ENCODE assay signal across 8 mouse cellular contexts in genomic region chr19:41828941-41829340, GRCm38 (mm10). TPM values are rescaled to one million over a fixed set of nuclear protein-coding genes. Genes with fewer than 3 reads are reported as not detected.
DNase-seq lines count a peak whose midpoint lies in the region; ATAC-seq and TF ChIP-seq lines count a peak whose summit lies in the region.

No protein-coding gene starts in this region.

- no peak overlapping the region for H3K27ac ChIP-seq in heart, embryonic 15.5 days
- H3K27ac ChIP-seq in MEL (ENCODE audit: control insufficient read depth, low read depth, low read length) = peak overlapping the region; percentile 94
- H3K27ac ChIP-seq in hindbrain, embryonic 13.5 days = peak overlapping the region; percentile 95
- peak overlapping the region; percentile 74 for H3K27ac ChIP-seq in midbrain, embryonic 12.5 days (replicated peaks)

- no peak for TF ChIP-seq RAD21 in MEL (IDR thresholded peaks at IDR 0.05; ENCODE audit: low read depth, low read length)

- DNase-seq in heart, postnatal 10 days = no peak
- DNase-seq in MEL (ENCODE audit: low read depth, low spot score) = no peak
- no peak for DNase-seq in thymus, postnatal 10 days (ENCODE audit: low spot score in 2 of 2)
- no peak for DNase-seq in left cerebral cortex, postnatal 36 days (ENCODE audit: low spot score in 2 of 2)
- no peak for DNase-seq in spleen, postnatal 10 days (ENCODE audit: low spot score in 2 of 2)

- H3K9ac ChIP-seq in heart, embryonic 15.5 days = no peak overlapping the region
- H3K9ac ChIP-seq in MEL (ENCODE audit: control insufficient read depth, low read depth, low read length, poor library complexity, severe bottlenecking) = peak overlapping the region; percentile 95
- H3K9ac ChIP-seq in hindbrain, embryonic 13.5 days = peak overlapping the region; percentile 68
- H3K9ac ChIP-seq in midbrain, embryonic 12.5 days (replicated peaks) = peak overlapping the region; percentile 47; the same call in 1 of the 2 replicates

- H3K4me2 ChIP-seq in heart, embryonic 15.5 days = peak overlapping the region; percentile 96
- peak overlapping the region; percentile 96 for H3K4me2 ChIP-seq in hindbrain, embryonic 13.5 days
- H3K4me2 ChIP-seq in midbrain, embryonic 12.5 days (replicated peaks) = peak overlapping the region; percentile 98

- no peaks in the 10 kb centered on the region for H3K9me3 ChIP-seq in heart, embryonic 15.5 days (replicated peaks)
- H3K9me3 ChIP-seq in MEL (replicated peaks; ENCODE audit: insufficient read depth, low read length) = no peaks in the 10 kb centered on the region
- H3K9me3 ChIP-seq in hindbrain, embryonic 13.5 days = no peaks in the 10 kb centered on the region
- no peaks in the 10 kb centered on the region for H3K9me3 ChIP-seq in midbrain, embryonic 12.5 days

- no peak for ATAC-seq in heart, embryonic 15.5 days (replicated peaks; ENCODE audit: insufficient number of reproducible peaks, insufficient read depth, low FRiP score, low read depth)
- ATAC-seq in hindbrain, embryonic 13.5 days (ENCODE audit: low FRiP score) = no peak
- ATAC-seq in midbrain, embryonic 12.5 days (ENCODE audit: low FRiP score, low read depth) = no peak

- H3K79me2 ChIP-seq in MEL (ENCODE audit: control insufficient read depth, insufficient read depth, low read length, poor library complexity) = peaks cover 31% of the 10 kb centered on the region

- H3K4me1 ChIP-seq in heart, embryonic 15.5 days (replicated peaks) = peaks cover 16% of the 10 kb centered on the region
- H3K4me1 ChIP-seq in MEL (ENCODE audit: control insufficient read depth in 1 of 2, insufficient read depth in 2 of 2, low read length in 2 of 2) = peaks cover 16 to 38% of the 10 kb centered on the region in 2 experiments
- peaks cover 31% of the 10 kb centered on the region for H3K4me1 ChIP-seq in hindbrain, embryonic 13.5 days (replicated peaks)
- peaks cover 29% of the 10 kb centered on the region for H3K4me1 ChIP-seq in midbrain, embryonic 12.5 days

- WGBS in heart, embryonic 15.5 days = 81% methylated on average over 3 of the region's 3 CpGs
- WGBS in hindbrain, embryonic 13.5 days = 52% methylated on average over 3 of the region's 3 CpGs
- 62% methylated on average over 3 of the region's 3 CpGs for WGBS in midbrain, embryonic 12.5 days

- TF ChIP-seq CTCF in MEL (IDR thresholded peaks at IDR 0.05 in 2 of 3, conservative IDR thresholded peaks at IDR 0.05 in 1 of 3; ENCODE audit: control insufficient read depth in 1 of 3, insufficient read depth in 1 of 3, low read depth in 2 of 3, low read length in 3 of 3, poor library complexity in 1 of 3, severe bottlenecking in 1 of 3) = no peak

- intact Hi-C loops in heart, postnatal 10 days (cut with DNase I) = loop anchor here (2.0 kb wide), 1 partner anchor 26 kb away; the partner anchor contains the start of gene Arhgap19
- intact Hi-C loops in left cerebral cortex, postnatal 36 days (cut with DNase I) = no loop called here

- H3K27me3 ChIP-seq in heart, embryonic 15.5 days = peaks cover 20% of the 10 kb centered on the region
- H3K27me3 ChIP-seq in MEL (ENCODE audit: control insufficient read depth in 1 of 2, insufficient read depth in 2 of 2, low read length in 2 of 2) = no peaks in the 10 kb centered on the region
- H3K27me3 ChIP-seq in hindbrain, embryonic 13.5 days = peaks cover 8% of the 10 kb centered on the region
- peaks cover 28% of the 10 kb centered on the region for H3K27me3 ChIP-seq in midbrain, embryonic 12.5 days

- no peak for TF ChIP-seq EP300 in MEL (IDR thresholded peaks at IDR 0.05; ENCODE audit: low read depth in 1 of 2, low read length in 2 of 2)

- peak overlapping the region; percentile 78 for H3K4me3 ChIP-seq in heart, embryonic 15.5 days
- H3K4me3 ChIP-seq in MEL (ENCODE audit: control insufficient read depth in 1 of 2, insufficient read depth in 1 of 2, low read depth in 2 of 2, low read length in 2 of 2) = peak overlapping the region; percentile 76 to 78
- H3K4me3 ChIP-seq in hindbrain, embryonic 13.5 days = peak overlapping the region; percentile 83
- H3K4me3 ChIP-seq in midbrain, embryonic 12.5 days = peak overlapping the region; percentile 79

- H3K36me3 ChIP-seq in heart, embryonic 15.5 days = no peaks in the 10 kb centered on the region
- H3K36me3 ChIP-seq in MEL (ENCODE audit: control insufficient read depth in 1 of 2, insufficient read depth in 2 of 2, low read length in 2 of 2) = peaks cover 0 to 33% of the 10 kb centered on the region in 2 experiments; a peak in 2 of 4 replicates
- no peaks in the 10 kb centered on the region for H3K36me3 ChIP-seq in hindbrain, embryonic 13.5 days
- H3K36me3 ChIP-seq in midbrain, embryonic 12.5 days = no peaks in the 10 kb centered on the region

- TF ChIP-seq POLR2A in MEL (IDR thresholded peaks at IDR 0.05; ENCODE audit: control insufficient read depth in 1 of 2, insufficient read depth in 1 of 2, low read depth in 1 of 2, low read length in 2 of 2, poor library complexity in 1 of 2) = no peak

TF ChIP-seq in MEL, 35 proteins besides CTCF, POLR2A, EP300 and RAD21:
- no peak for TF ChIP-seq SIN3A (IDR thresholded peaks at IDR 0.05; ENCODE audit: low read length)

RNA-seq across cellular contexts. Expression of gene Frat1, which starts 0.8 kb away (rescaled TPM):
- polyA plus RNA-seq in heart, embryonic 15.5 days (2015; fragmentation: Nextera tagmentation; extraction: Ambion mirVana) = 2.1 and 2.6 TPM in 2 replicates
- 1 to 10 TPM; 2.2 to 3.8 TPM for total RNA-seq in heart, postnatal 10 days (2021)
- 26.7 and 36.0 TPM in 2 replicates for total RNA-seq in MEL (2012; rRNA removed)
- 10 to 100 TPM in 1 of 2 experiments, not detected in 1; 31.5 TPM for polyA plus RNA-seq in MEL (2012; ENCODE audit: insufficient read depth in 1 of 2, insufficient read length in 2 of 2, low read depth in 1 of 2, low replicate concordance in 2 of 2, missing spikeins in 1 of 2)
- 25.6 and 27.8 TPM in 2 replicates for polyA plus RNA-seq in hindbrain, embryonic 13.5 days (2015; fragmentation: Nextera tagmentation; extraction: Ambion mirVana)
- polyA plus RNA-seq in midbrain, embryonic 12.5 days (2016; fragmentation: Nextera tagmentation; extraction: Ambion mirVana) = 15.5 and 18.6 TPM in 2 replicates
- total RNA-seq in left cerebral cortex, postnatal 36 days (2021) = 10 to 100 TPM; 15.5 to 17.6 TPM

RNA-seq across cellular contexts. Expression of gene Frat2, which starts 19.0 kb away (rescaled TPM):
- polyA plus RNA-seq in heart, embryonic 15.5 days (2015; fragmentation: Nextera tagmentation; extraction: Ambion mirVana) = 2.2 and 3.5 TPM in 2 replicates
- total RNA-seq in heart, postnatal 10 days (2021) = 1 to 10 TPM; 4.7 to 6.9 TPM
- total RNA-seq in MEL (2012; rRNA removed) = 55.6 and 58.2 TPM in 2 replicates
- polyA plus RNA-seq in MEL (2012; ENCODE audit: insufficient read depth in 1 of 2, insufficient read length in 2 of 2, low read depth in 1 of 2, low replicate concordance in 2 of 2, missing spikeins in 1 of 2) = 100 to 1,000 TPM in 1 of 2 experiments, not detected in 1; 110 TPM
- polyA plus RNA-seq in hindbrain, embryonic 13.5 days (2015; fragmentation: Nextera tagmentation; extraction: Ambion mirVana) = 8.4 and 10.4 TPM in 2 replicates
- 15.1 and 15.8 TPM in 2 replicates for polyA plus RNA-seq in midbrain, embryonic 12.5 days (2016; fragmentation: Nextera tagmentation; extraction: Ambion mirVana)
- 10 to 100 TPM in 1 of 2 experiments, 1 to 10 TPM in 1; 7.6 to 10.2 TPM for total RNA-seq in left cerebral cortex, postnatal 36 days (2021)

RNA-seq across cellular contexts. Expression of gene Arhgap19, which starts 27.1 kb away (rescaled TPM):
- polyA plus RNA-seq in heart, embryonic 15.5 days (2015; fragmentation: Nextera tagmentation; extraction: Ambion mirVana) = 9.3 and 12.8 TPM in 2 replicates
- 1 to 10 TPM; 4.6 to 4.9 TPM for total RNA-seq in heart, postnatal 10 days (2021)
- total RNA-seq in MEL (2012; rRNA removed) = 47.5 and 53.9 TPM in 2 replicates
- polyA plus RNA-seq in MEL (2012; ENCODE audit: insufficient read depth in 1 of 2, insufficient read length in 2 of 2, low read depth in 1 of 2, low replicate concordance in 2 of 2, missing spikeins in 1 of 2) = 10 to 100 TPM in 1 of 2 experiments, not detected in 1; 67.9 TPM
- polyA plus RNA-seq in hindbrain, embryonic 13.5 days (2015; fragmentation: Nextera tagmentation; extraction: Ambion mirVana) = 6.3 and 7.6 TPM in 2 replicates
- 27.8 and 29.5 TPM in 2 replicates for polyA plus RNA-seq in midbrain, embryonic 12.5 days (2016; fragmentation: Nextera tagmentation; extraction: Ambion mirVana)
- total RNA-seq in left cerebral cortex, postnatal 36 days (2021) = 1 to 10 TPM; 2.7 to 3.4 TPM
